Mouse (Mus musculus) limb, embryonic 13.5 days (tissue): ENCODE measurements at regions not wholly inside any gene's neighbourhood (a gene's known extent, or its start where the extent isn't known, plus 50 kb on each side); places are given as distances from the start of the nearest gene placed in this dataset.

Source experiments
- ATAC-seq: fragments of 200-750 bp; cut with Nextera tagmentation; 2 replicates; pipeline ENCODE4 v1.8.0; 2017; ENCODE audit warnings: low read depth, moderate number of reproducible peaks, moderate TSS enrichment; ENCODE audit not compliant: low FRiP score
- H3K27ac ChIP-seq: fragments of 300-500 bp; sonication (generic); 2 replicates; pipeline ENCODE4 v1.5.1; 2015; ENCODE audit warnings: inconsistent platforms, mild to moderate bottlenecking, moderate library complexity
- H3K27me3 ChIP-seq: fragments of 300-500 bp; sonication (generic); 2 replicates; pipeline ENCODE4 v1.6.1; 2015; ENCODE audit warnings: mild to moderate bottlenecking, inconsistent platforms
- H3K36me3 ChIP-seq: fragments of 300-500 bp; sonication (generic); 2 replicates; pipeline ENCODE4 v1.6.1; 2015; ENCODE audit warnings: inconsistent platforms, mild to moderate bottlenecking, moderate library complexity
- H3K4me1 ChIP-seq: fragments of 300-500 bp; sonication (generic); 2 replicates; pipeline ENCODE4 v1.6.1; 2015; ENCODE audit warnings: inconsistent platforms
- H3K4me2 ChIP-seq: fragments of 300-500 bp; sonication (generic); replicated peaks from 2 replicates; pipeline ENCODE4 v1.6.1; 2015; ENCODE audit warnings: inconsistent platforms, mild to moderate bottlenecking, moderate library complexity
- H3K4me3 ChIP-seq: fragments of 300-500 bp; sonication (generic); 2 replicates; pipeline ENCODE4 v1.5.1; 2015; ENCODE audit warnings: moderate library complexity, mild to moderate bottlenecking, inconsistent platforms
- H3K9ac ChIP-seq: fragments of 300-500 bp; sonication (generic); 2 replicates; pipeline ENCODE4 v1.6.1; 2015; ENCODE audit warnings: mild to moderate bottlenecking, inconsistent platforms
- H3K9me3 ChIP-seq: fragments of 300-500 bp; sonication (generic); 2 replicates; pipeline ENCODE4 v1.6.1; 2016; ENCODE audit warnings: inconsistent platforms
- WGBS: fragments of 180-500 bp; shearing (Covaris S2); methylation state at CpG from one replicate; pipeline ENCODE4 v1.1.7; 2015; 5-methylcytosine and 5-hydroxymethylcytosine counted together

DNA sequence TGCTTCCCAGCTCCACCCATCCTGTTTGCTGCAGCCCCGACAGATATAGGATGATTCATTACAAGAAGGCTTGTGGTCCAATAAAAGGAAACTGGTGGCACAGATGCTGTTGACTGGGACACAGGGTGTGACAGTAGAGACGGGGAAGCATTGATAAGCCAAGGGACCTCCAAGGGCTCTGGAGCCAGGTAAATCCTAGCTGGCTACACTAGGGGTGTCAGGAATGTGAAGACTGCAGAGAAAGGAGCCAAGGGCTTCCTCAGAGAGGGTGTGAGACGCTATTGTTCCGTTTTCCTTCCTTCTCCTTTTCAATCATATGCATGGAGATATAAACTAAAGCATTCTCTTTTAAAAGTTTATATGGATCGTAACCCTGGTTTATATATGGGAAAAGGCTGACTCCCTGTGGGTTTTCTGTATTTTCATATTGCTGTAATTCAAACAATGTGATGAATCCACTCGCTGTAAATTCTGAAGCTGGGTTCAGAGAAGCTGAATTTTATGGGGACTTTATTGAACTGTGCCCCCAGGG, 252.1 kb upstream of the Usp24 start:
- no peaks in the 10 kb centered on the region for H3K27me3 ChIP-seq
- no peaks in the 10 kb centered on the region for H3K9me3 ChIP-seq
- ATAC-seq = peak; percentile 53; the same call in 1 of the 2 replicates
- no peak overlapping the region for H3K4me3 ChIP-seq
- H3K36me3 ChIP-seq = no peaks in the 10 kb centered on the region
- peaks cover 56% of the 10 kb centered on the region for H3K4me1 ChIP-seq
- peak overlapping the region; percentile 59; the same call in 1 of the 2 replicates for H3K27ac ChIP-seq
- no peak overlapping the region for H3K9ac ChIP-seq
- WGBS = 17% methylated on average over 6 of the region's 6 CpGs
- H3K4me2 ChIP-seq = peak overlapping the region; percentile 19; the same call in 1 of the 2 replicates

DNA sequence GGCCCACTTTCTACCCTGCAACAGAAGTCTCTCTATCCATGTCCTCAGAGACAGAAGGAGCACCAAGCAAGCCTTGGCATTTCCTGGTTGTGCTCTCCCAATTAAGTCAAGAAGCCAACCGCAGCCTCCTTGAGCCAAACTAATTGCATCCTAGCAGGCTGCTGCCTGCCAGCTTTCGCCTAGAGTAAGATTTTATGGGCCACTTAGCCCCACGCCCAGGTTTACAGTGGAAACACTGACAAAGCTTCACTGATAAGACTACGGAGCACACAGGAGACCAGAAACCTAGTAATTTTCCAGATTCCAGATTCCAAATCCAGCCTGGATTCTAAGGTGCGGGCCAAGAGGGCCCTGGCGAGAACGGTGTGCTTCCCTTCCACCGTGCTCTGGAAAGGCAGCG, 249.0 kb upstream of the Usp24 start:
- Histone ChIP-seq H3K27me3 (no peaks in the 10 kb centered on the region), H3K9me3 (no peaks in the 10 kb centered on the region), H3K36me3 (no peaks in the 10 kb centered on the region), H3K4me3 (no peak overlapping the region), H3K9ac (no peak overlapping the region), H3K4me2 (no peak overlapping the region), H3K4me1 (peaks cover 51% of the 10 kb centered on the region), H3K27ac (peak overlapping the region; percentile 66; the same call in 1 of the 2 replicates)
- 25% methylated on average over 9 of the region's 9 CpGs for WGBS
- ATAC-seq = peak; percentile 49; the same call in 1 of the 2 replicates

GRCm38 (mm10) chr4:106083546-106083945, 232.5 kb upstream of the Usp24 start:
- 0 out of 2 replicates have a peak, but pooled peaks cover 2% of the 10 kb centered on the region for H3K4me1 ChIP-seq
- H3K27me3 ChIP-seq = no peaks in the 10 kb centered on the region
- H3K9ac ChIP-seq = no peak overlapping the region
- H3K27ac ChIP-seq = no peak overlapping the region
- H3K4me2 ChIP-seq = no peak overlapping the region
- no peak overlapping the region for H3K4me3 ChIP-seq
- no peaks in the 10 kb centered on the region for H3K9me3 ChIP-seq
- no peaks in the 10 kb centered on the region for H3K36me3 ChIP-seq
- no peak for ATAC-seq

- peak; percentile 83 for ATAC-seq
- Histone ChIP-seq H3K4me3 (no peak overlapping the region), H3K27me3 (no peaks in the 10 kb centered on the region), H3K27ac (peak overlapping the region; percentile 76), H3K4me2 (0 out of 2 replicates have a peak overlapping the region, but pooled peaks have one; percentile 11), H3K36me3 (no peaks in the 10 kb centered on the region), H3K9me3 (no peaks in the 10 kb centered on the region), H3K9ac (no peak overlapping the region), H3K4me1 (peaks cover 47% of the 10 kb centered on the region)
- 6% methylated on average over 9 of the region's 9 CpGs for WGBS
Measured at GRCm38 (mm10) chr4:106091927-106092675, 223.9 kb upstream of the Usp24 start.

- peaks cover 47% of the 10 kb centered on the region for H3K4me1 ChIP-seq
- no peaks in the 10 kb centered on the region for H3K9me3 ChIP-seq
- H3K27me3 ChIP-seq = no peaks in the 10 kb centered on the region
- H3K4me2 ChIP-seq = 0 out of 2 replicates have a peak overlapping the region, but pooled peaks have one; percentile 11
- H3K36me3 ChIP-seq = no peaks in the 10 kb centered on the region
- H3K27ac ChIP-seq = peak overlapping the region; percentile 76
- no peak overlapping the region for H3K4me3 ChIP-seq
- no peak for ATAC-seq
- 36% methylated on average over 6 of the region's 6 CpGs for WGBS
- H3K9ac ChIP-seq = no peak overlapping the region
Measured at GRCm38 (mm10) chr4:106092676-106093070, 223.3 kb upstream of the Usp24 start.

DNA sequence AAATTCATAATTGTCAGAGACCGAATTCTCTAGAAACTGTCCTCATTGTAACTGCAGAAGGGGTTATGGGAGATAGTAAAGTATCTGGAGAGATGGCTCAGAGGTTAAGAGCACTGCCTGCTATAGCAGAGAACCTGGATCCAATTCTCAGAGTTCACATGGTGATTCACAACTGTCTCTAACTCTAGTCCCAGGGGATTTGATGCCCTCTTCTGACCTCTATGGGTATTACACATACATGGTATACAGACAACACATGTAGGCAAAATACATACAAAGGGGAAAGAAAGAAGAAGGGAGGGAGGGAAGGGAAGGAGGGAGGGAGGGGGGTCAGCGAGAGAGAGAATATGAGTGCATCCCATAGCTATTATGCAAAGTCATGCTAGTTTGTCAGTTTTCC, 222.8 kb upstream of the Usp24 start:
- Histone ChIP-seq H3K27me3 (no peaks in the 10 kb centered on the region), H3K27ac (no peak overlapping the region), H3K9ac (no peak overlapping the region), H3K9me3 (no peaks in the 10 kb centered on the region), H3K4me2 (no peak overlapping the region), H3K4me1 (peaks cover 47% of the 10 kb centered on the region), H3K36me3 (no peaks in the 10 kb centered on the region), H3K4me3 (no peak overlapping the region)
- WGBS = 75% methylated on average over 2 of the region's 2 CpGs
- ATAC-seq = no peak

GRCm38 (mm10) chr4:106094882-106095556, 221.0 kb upstream of the Usp24 start:
- Histone ChIP-seq H3K27ac (peak overlapping the region; percentile 40; the same call in 1 of the 2 replicates), H3K36me3 (no peaks in the 10 kb centered on the region), H3K4me2 (no peak overlapping the region), H3K27me3 (no peaks in the 10 kb centered on the region), H3K9ac (no peak overlapping the region), H3K9me3 (peaks cover 5% of the 10 kb centered on the region), H3K4me3 (no peak overlapping the region), H3K4me1 (peaks cover 52% of the 10 kb centered on the region)
- WGBS = 58% methylated on average over 11 of the region's 11 CpGs
- no peak for ATAC-seq

- ATAC-seq = no peak
- Histone ChIP-seq H3K4me3 (no peak overlapping the region), H3K9me3 (peaks cover 5% of the 10 kb centered on the region), H3K27me3 (no peaks in the 10 kb centered on the region), H3K36me3 (no peaks in the 10 kb centered on the region), H3K4me2 (no peak overlapping the region), H3K27ac (no peak overlapping the region; the same call in 1 of the 2 replicates), H3K4me1 (peaks cover 63% of the 10 kb centered on the region), H3K9ac (no peak overlapping the region)
- 25% methylated on average over 3 of the region's 3 CpGs for WGBS
Measured at GRCm38 (mm10) chr4:106096130-106096529, 219.9 kb upstream of the Usp24 start.

GRCm38 (mm10) chr4:106097846-106098245, 218.2 kb upstream of the Usp24 start:
- H3K27ac ChIP-seq = no peak overlapping the region
- no peak overlapping the region for H3K4me3 ChIP-seq
- H3K4me2 ChIP-seq = no peak overlapping the region
- no peaks in the 10 kb centered on the region for H3K36me3 ChIP-seq
- H3K9ac ChIP-seq = no peak overlapping the region
- no peaks in the 10 kb centered on the region for H3K27me3 ChIP-seq
- H3K9me3 ChIP-seq = peaks cover 5% of the 10 kb centered on the region
- peaks cover 66% of the 10 kb centered on the region for H3K4me1 ChIP-seq
- ATAC-seq = no peak
- 93% methylated on average over 1 of the region's 1 CpGs for WGBS

DNA sequence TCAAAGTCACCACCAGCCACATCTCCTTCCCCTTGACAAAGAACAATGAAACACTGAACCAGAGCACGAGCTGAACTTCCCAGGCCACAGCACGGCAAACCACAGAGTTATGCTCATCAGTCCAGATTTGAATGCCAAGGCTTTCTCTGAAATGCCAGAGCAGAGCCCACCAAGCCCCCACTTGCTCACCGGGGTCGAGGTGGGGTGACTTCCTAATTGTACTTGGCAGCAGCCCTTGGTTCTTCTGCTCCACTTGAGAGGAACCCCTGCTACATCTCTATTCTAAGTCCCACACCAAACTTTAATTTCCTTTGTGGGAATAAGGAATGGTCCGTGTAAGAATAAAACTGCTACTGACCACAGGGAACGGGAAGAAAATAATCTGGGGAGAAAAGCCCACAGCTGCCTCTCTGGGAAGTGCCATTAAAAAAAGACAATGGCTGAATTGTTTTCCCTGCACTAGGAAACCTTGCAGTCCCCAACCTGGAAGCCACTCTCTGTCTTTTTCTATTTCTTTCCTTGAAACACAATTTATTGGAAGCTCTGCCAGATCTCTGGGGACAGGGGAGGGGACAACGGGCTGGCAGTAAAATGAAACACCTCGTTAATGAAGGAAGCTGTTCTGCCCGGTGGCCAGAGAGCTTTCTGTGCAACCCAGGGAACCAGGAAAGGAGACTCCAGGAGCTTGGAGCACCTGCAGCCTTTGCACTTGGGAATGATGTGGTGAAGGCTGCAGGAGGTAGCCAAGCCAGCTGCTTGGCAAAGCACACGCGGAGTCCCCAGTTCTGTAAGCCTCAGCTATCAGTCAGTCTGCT, 215.6 kb upstream of the Usp24 start:
- 21% methylated on average over 11 of the region's 11 CpGs for WGBS
- Histone ChIP-seq H3K9me3 (peaks cover 5% of the 10 kb centered on the region), H3K36me3 (no peaks in the 10 kb centered on the region), H3K27ac (peak overlapping the region; percentile 81; the same call in 1 of the 2 replicates), H3K4me2 (no peak overlapping the region), H3K27me3 (no peaks in the 10 kb centered on the region), H3K4me3 (no peak overlapping the region), H3K4me1 (peaks cover 67% of the 10 kb centered on the region), H3K9ac (no peak overlapping the region)
- ATAC-seq = no peak

DNA sequence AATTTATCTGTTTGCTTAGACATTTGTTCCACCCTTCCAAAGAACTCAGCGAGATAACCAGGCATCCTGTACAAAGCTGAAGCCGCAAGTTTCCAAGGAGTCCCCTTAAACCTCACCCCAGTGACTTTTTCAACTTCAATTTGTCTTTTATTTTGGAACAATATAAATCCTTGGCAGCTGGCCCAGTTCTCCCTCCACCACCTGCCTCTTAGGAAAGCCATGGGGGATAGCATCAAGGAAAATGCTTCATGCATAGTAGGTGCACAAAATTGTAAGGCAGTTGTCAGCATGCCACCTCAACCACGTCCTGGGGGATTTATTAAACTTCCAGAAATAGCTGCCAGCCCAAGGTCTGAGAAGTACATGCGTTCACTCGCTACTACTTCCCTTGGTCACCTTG, 214.1 kb upstream of the Usp24 start:
- WGBS = 14% methylated on average over 5 of the region's 5 CpGs
- H3K9ac ChIP-seq = no peak overlapping the region
- ATAC-seq = 0 out of 2 replicates have a peak, but pooled peaks have one; percentile 17
- H3K27ac ChIP-seq = peak overlapping the region; percentile 81
- no peaks in the 10 kb centered on the region for H3K36me3 ChIP-seq
- H3K27me3 ChIP-seq = no peaks in the 10 kb centered on the region
- peaks cover 5% of the 10 kb centered on the region for H3K9me3 ChIP-seq
- H3K4me1 ChIP-seq = peaks cover 57% of the 10 kb centered on the region
- H3K4me3 ChIP-seq = no peak overlapping the region; the same call in 1 of the 2 replicates
- peak overlapping the region; percentile 53 for H3K4me2 ChIP-seq
